Mouse (Mus musculus) intestine, embryonic 14.5 days (tissue): ENCODE measurements around the gene B4galnt1. TPM values are rescaled to one million over a fixed set of nuclear protein-coding genes. Genes with fewer than 3 reads are reported as not detected.

Experiments
- ATAC-seq: fragments of 200-750 bp; cut with Nextera tagmentation; replicated peaks from 2 replicates; pipeline ENCODE4 v1.8.0; 2017; ENCODE audit warnings: low read depth, moderate number of reproducible peaks, moderate TSS enrichment, moderate library complexity; ENCODE audit not compliant: low FRiP score, low TSS enrichment
- DNase-seq: peaks from one replicate; pipeline ENCODE4 v3.0.0-alpha.2; 2018; ENCODE audit warnings: low spot score
- H3K27ac ChIP-seq: fragments of 300-500 bp; sonication (generic); 2 replicates; pipeline ENCODE4 v1.5.1; 2014; ENCODE audit warnings: low read depth, mild to moderate bottlenecking, control low read depth
- H3K27me3 ChIP-seq: fragments of 300-500 bp; sonication (generic); replicated peaks from 2 replicates; pipeline ENCODE4 v1.6.1; 2014; ENCODE audit warnings: low read length, control low read depth; ENCODE audit not compliant: control insufficient read depth, insufficient read depth
- H3K36me3 ChIP-seq: fragments of 300-500 bp; sonication (generic); 2 replicates; pipeline ENCODE4 v1.6.1; 2014; ENCODE audit warnings: low read length, control low read depth; ENCODE audit not compliant: control insufficient read depth, insufficient read depth
- H3K4me1 ChIP-seq: fragments of 300-500 bp; sonication (generic); replicated peaks from 2 replicates; pipeline ENCODE4 v1.6.1; 2014; ENCODE audit warnings: low read length, control low read depth, mixed read lengths; ENCODE audit not compliant: control insufficient read depth, insufficient read depth
- H3K4me2 ChIP-seq: fragments of 300-500 bp; sonication (generic); 2 replicates; pipeline ENCODE4 v1.6.1; 2014; ENCODE audit warnings: low read length
- H3K4me3 ChIP-seq: fragments of 300-500 bp; sonication (generic); 2 replicates; pipeline ENCODE4 v1.5.1; 2014; ENCODE audit warnings: low read depth, low read length, control low read depth, mixed read lengths
- H3K9ac ChIP-seq: fragments of 300-500 bp; sonication (generic); 2 replicates; pipeline ENCODE4 v1.6.1; 2014; ENCODE audit warnings: mild to moderate bottlenecking, low read length
- H3K9me3 ChIP-seq: fragments of 300-500 bp; sonication (generic); 2 replicates; pipeline ENCODE4 v1.6.1; 2016; ENCODE audit warnings: low read length, control low read depth; ENCODE audit not compliant: control insufficient read depth
- WGBS: fragments of 180-500 bp; shearing (Covaris S2); extraction: QIAGEN DNeasy Blood & Tissue Kit; methylation state at CpG from one replicate; pipeline ENCODE4 v1.1.7; 2014; 5-methylcytosine and 5-hydroxymethylcytosine counted together
- polyA plus RNA-seq: library from polyadenylated mRNA; unstranded; fragments of >200 nt; fragmentation: Nextera tagmentation; extraction: Ambion mirVana; gene quantifications from 2 replicates; pipeline ENCODE4 v1.2.1, GENCODE M21; 2014

Gene B4galnt1
- polyA plus RNA-seq, 1 experiment from 2014 or later = 66.0 TPM

DNA sequence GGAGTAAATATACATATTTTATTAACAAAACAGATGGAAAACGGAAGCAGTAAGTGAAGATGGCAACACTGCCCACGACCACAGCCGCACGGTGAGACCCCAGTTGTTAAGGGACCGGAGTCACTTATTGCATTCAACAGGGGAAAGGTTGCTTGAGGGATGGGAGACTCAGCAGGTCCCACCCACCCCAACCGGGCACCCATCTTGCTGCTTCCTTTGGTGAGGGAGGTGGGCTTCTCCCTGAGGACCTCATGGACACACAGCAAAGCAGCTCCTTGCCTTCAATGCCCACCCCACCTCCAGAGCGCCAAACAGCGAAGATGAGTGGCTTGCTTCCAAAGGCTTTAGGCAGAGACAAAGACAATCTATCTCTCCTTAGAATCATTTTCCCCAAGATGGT is 32.1 kb downstream of the B4galnt1 start:
- no peaks in the 10 kb centered on the region for H3K27me3 ChIP-seq
- 88% methylated on average over 8 of the region's 8 CpGs for WGBS
- DNase-seq (no peak), ATAC-seq (no peak)
- no peak overlapping the region for H3K9ac ChIP-seq
- H3K9me3 ChIP-seq = no peaks in the 10 kb centered on the region
- H3K4me2 ChIP-seq = no peak overlapping the region
- H3K36me3 ChIP-seq = peaks cover 37% of the 10 kb centered on the region
- peaks cover 14% of the 10 kb centered on the region for H3K4me1 ChIP-seq
- peak overlapping the region; percentile 89; the same call in 1 of the 2 replicates for H3K27ac ChIP-seq
- no peak overlapping the region for H3K4me3 ChIP-seq

DNA sequence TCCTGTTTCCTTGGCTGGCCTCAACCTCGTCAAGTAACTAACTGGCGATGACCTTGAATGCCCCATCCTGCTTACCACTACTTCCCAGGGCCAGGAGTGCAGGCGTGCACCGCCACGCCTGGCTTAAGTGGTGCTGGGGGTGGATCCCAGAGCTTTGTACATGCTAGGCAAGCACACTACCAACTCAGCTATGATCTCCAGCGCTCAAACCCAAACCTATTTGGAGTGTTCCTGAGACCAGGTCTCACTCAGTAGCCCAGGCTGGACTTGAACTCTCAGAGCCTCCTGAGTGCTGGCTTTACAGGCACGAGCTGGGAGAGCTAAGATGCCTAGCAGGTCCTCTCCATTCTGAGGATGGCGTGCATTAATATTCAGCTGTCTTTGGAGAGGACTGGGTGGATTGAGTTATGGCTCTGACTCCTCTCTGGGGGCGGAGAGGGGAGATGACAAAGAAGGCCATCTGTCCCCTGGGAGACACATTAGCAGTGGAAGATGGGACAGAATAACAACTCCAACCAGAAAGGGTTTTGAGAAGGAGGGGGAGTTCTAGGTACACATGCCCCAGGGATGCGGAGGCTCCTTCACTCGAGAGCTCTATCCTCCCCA is 32.6 kb downstream of the B4galnt1 start:
- Histone ChIP-seq H3K4me2 (no peak overlapping the region), H3K27ac (no peak overlapping the region), H3K9me3 (no peaks in the 10 kb centered on the region), H3K36me3 (peaks cover 38% of the 10 kb centered on the region), H3K9ac (no peak overlapping the region), H3K27me3 (no peaks in the 10 kb centered on the region), H3K4me1 (peaks cover 14% of the 10 kb centered on the region), H3K4me3 (no peak overlapping the region)
- DNase-seq (no peak), ATAC-seq (no peak)
- WGBS = 89% methylated on average over 11 of the region's 11 CpGs

GRCm38 (mm10) chr10:127198492-127198891 is 33.5 kb downstream of the B4galnt1 start:
- H3K27me3 ChIP-seq = no peaks in the 10 kb centered on the region
- H3K27ac ChIP-seq = no peak overlapping the region

DNA sequence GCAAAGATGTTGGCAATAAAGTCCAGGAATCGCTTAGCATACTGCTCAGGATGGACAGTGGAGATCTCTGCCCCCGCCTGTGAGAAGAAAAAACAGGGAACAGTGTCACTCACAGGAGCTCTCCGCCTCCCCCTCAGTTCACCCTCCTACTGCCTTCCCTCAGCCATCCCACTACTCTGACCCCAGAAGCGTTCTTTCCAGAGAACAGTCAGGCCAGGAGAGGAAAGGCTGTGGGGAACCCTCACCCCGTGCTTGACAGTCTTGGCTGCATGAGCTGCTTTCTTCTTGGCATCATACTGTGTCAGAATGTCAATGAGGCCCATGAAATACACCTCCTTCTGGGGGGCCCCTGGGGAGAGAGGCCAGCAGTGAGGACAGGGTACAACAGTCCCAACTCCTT is 34.0 kb downstream of the B4galnt1 start:
- H3K36me3 ChIP-seq = peaks cover 51% of the 10 kb centered on the region
- H3K9ac ChIP-seq = no peak overlapping the region
- no peak for DNase-seq
- 69% methylated on average over 5 of the region's 5 CpGs for WGBS
- no peaks in the 10 kb centered on the region for H3K9me3 ChIP-seq
- H3K27me3 ChIP-seq = no peaks in the 10 kb centered on the region
- no peak overlapping the region for H3K27ac ChIP-seq
- no peak overlapping the region for H3K4me3 ChIP-seq
- no peak overlapping the region for H3K4me2 ChIP-seq
- ATAC-seq = no peak
- peaks cover 14% of the 10 kb centered on the region for H3K4me1 ChIP-seq

More at GRCm38 (mm10) chr10:127198492-127198891, 33.5 kb downstream of the B4galnt1 start:
- no peak overlapping the region for H3K4me2 ChIP-seq
- peaks cover 46% of the 10 kb centered on the region for H3K36me3 ChIP-seq
- WGBS = 56% methylated on average over 2 of the region's 2 CpGs
- no peak for DNase-seq
- H3K9me3 ChIP-seq = no peaks in the 10 kb centered on the region
- no peak overlapping the region for H3K4me3 ChIP-seq
- ATAC-seq = no peak
- no peak overlapping the region for H3K9ac ChIP-seq
- H3K4me1 ChIP-seq = peaks cover 14% of the 10 kb centered on the region

DNA sequence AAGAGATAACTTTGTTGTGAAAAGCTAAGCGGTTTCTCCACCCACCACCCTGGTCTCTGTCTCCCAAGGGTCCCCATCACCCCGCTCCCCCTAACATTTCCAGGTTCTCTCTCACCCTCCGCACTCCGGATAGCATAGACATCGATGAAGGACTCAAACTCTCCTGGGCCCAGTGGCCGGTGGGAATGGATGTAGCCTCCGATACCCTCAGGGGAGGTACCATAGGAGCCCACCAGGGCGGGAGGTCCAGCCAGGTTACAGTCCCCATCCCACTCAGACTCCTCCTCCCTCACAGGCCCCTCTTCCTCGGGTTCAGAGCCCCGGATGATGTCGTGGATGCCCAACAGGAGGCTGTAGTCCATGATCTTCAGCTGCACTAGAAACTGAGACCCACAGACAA is 34.4 kb downstream of the B4galnt1 start:
- Histone ChIP-seq H3K27me3 (no peaks in the 10 kb centered on the region), H3K36me3 (peaks cover 53% of the 10 kb centered on the region), H3K9me3 (no peaks in the 10 kb centered on the region), H3K4me2 (no peak overlapping the region), H3K9ac (no peak overlapping the region), H3K27ac (no peak overlapping the region), H3K4me1 (peaks cover 10% of the 10 kb centered on the region; the same call in 1 of the 2 replicates), H3K4me3 (no peak overlapping the region)
- ATAC-seq (no peak), DNase-seq (no peak)
- WGBS = 89% methylated on average over 11 of the region's 11 CpGs

DNA sequence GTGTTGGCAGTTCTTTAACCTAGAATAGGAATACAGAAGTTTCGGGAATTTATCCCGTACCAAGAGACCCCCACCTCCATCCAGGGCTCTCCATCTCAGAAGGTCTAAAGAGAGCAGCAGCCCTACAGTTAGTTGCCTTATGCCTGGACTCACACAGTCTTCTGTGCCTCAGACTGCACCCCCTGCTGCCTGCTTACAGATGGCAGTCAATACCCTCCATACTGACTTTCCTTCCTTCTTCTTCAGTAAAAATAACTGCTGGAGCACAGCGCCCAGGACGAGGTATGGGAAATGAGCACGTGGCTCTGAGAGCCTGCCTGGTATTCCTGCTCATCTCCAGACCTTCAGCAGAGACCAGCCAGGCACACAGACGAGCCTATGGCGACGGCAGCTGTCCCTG is 35.3 kb downstream of the B4galnt1 start:
- H3K36me3 ChIP-seq = peaks cover 61% of the 10 kb centered on the region
- DNase-seq (no peak), ATAC-seq (no peak)
- H3K9me3 ChIP-seq = no peaks in the 10 kb centered on the region
- H3K4me2 ChIP-seq = no peak overlapping the region
- H3K27ac ChIP-seq = no peak overlapping the region
- no peak overlapping the region for H3K9ac ChIP-seq
- 0 out of 2 replicates have a peak, but pooled peaks cover 7% of the 10 kb centered on the region for H3K4me1 ChIP-seq
- no peak overlapping the region for H3K4me3 ChIP-seq
- H3K27me3 ChIP-seq = no peaks in the 10 kb centered on the region
- WGBS = 83% methylated on average over 8 of the region's 8 CpGs

DNA sequence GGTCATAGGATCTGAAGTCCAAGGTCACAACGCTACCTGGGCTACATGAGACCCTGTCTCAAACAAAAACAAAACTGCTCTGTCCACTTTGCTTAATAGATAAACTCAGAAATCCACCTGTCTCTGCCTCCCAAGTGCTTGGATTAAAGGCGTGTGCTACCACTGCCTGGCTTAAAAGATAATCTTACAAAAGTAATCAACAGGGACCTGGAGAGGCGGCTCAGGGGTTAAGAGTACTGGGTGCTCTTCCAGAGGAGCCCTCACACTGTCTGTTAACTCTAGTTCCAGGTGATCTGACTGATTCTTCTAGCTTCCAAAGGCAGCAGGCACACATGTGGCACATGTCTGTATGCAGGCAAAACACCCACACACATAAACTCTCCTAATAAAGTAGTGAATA is 38.1 kb downstream of the B4galnt1 start:
- WGBS = 85% methylated on average over 3 of the region's 3 CpGs
- Histone ChIP-seq H3K27me3 (no peaks in the 10 kb centered on the region), H3K36me3 (peaks cover 80% of the 10 kb centered on the region), H3K4me3 (no peak overlapping the region), H3K4me1 (no peaks in the 10 kb centered on the region), H3K9ac (no peak overlapping the region), H3K4me2 (no peak overlapping the region), H3K9me3 (no peaks in the 10 kb centered on the region), H3K27ac (no peak overlapping the region)
- DNase-seq = no peak
- no peak for ATAC-seq

DNA sequence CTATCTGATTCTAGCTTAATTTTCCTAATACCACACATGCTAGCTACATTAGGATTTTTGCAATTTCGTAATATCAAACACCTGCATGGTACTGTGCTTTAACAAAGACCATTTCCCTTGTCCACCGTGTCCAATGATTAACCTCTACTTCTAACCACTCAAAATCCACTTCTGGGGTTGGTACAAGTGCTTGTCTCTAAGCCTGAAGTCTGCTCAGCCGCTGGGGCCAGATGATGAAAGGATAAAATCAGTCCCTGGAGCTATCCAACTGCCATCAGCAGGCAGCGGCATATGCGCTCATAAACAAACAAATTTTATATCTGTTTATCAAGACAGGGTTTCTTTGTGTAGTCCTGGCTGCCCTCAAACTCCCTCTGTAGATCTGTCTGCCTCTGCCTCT is 39.6 kb downstream of the B4galnt1 start:
- Histone ChIP-seq H3K4me2 (no peak overlapping the region), H3K9me3 (no peaks in the 10 kb centered on the region), H3K36me3 (peaks cover 73% of the 10 kb centered on the region), H3K27me3 (no peaks in the 10 kb centered on the region), H3K27ac (no peak overlapping the region), H3K4me1 (no peaks in the 10 kb centered on the region), H3K4me3 (no peak overlapping the region), H3K9ac (no peak overlapping the region)
- DNase-seq (no peak), ATAC-seq (no peak)
- WGBS = 89% methylated on average over 5 of the region's 5 CpGs

- H3K9me3 ChIP-seq = no peaks in the 10 kb centered on the region
- H3K4me1 ChIP-seq = peaks cover 1% of the 10 kb centered on the region; the same call in 1 of the 2 replicates
- ATAC-seq (no peak), DNase-seq (no peak)
- WGBS = 80% methylated on average over 10 of the region's 10 CpGs
- no peak overlapping the region for H3K9ac ChIP-seq
- H3K4me2 ChIP-seq = no peak overlapping the region
- H3K4me3 ChIP-seq = no peak overlapping the region
- peaks cover 68% of the 10 kb centered on the region for H3K36me3 ChIP-seq
- no peaks in the 10 kb centered on the region for H3K27me3 ChIP-seq
- H3K27ac ChIP-seq = no peak overlapping the region
Observed at GRCm38 (mm10) chr10:127205373-127205772, 40.3 kb downstream of the B4galnt1 start.
